Mouse (Mus musculus) G1E (cell line): ENCODE measurements around the gene Rae1. TPM values are rescaled to one million over a fixed set of nuclear protein-coding genes. Genes with fewer than 3 reads are reported as not detected.

Experiments used
- ATAC-seq: 2 replicates; pipeline ENCODE4 v1.8.0; 2016; ENCODE audit warnings: mild to moderate bottlenecking; ENCODE audit not compliant: insufficient number of reproducible peaks, poor library complexity, low FRiP score, severe bottlenecking; ENCODE audit errors: extremely low read depth
- DNase-seq: peaks from one replicate; pipeline ENCODE4 v3.0.0; 2012; ENCODE audit warnings: low spot score
- H3K27me3 ChIP-seq: 2 replicates; pipeline ENCODE4 v1.6.1; 2012; ENCODE audit warnings: mild to moderate bottlenecking, low read length, inconsistent platforms; ENCODE audit not compliant: insufficient read depth
- H3K36me3 ChIP-seq: replicated peaks from 2 replicates; pipeline ENCODE3; 2012; ENCODE audit warnings: mild to moderate bottlenecking, inconsistent platforms
- H3K4me1 ChIP-seq: 2 replicates; pipeline ENCODE4 v1.6.1; 2012; ENCODE audit warnings: low read depth, low read length, inconsistent platforms, mixed read lengths; ENCODE audit not compliant: insufficient read depth
- H3K4me3 ChIP-seq: 2 replicates; pipeline ENCODE4 v1.5.1; 2012; ENCODE audit warnings: low read depth, mild to moderate bottlenecking, inconsistent platforms, low read length, moderate library complexity, mixed read lengths
- H3K9me3 ChIP-seq: replicated peaks from 2 replicates; pipeline ENCODE4 v1.6.1; 2012; ENCODE audit warnings: inconsistent platforms
- CTCF ChIP-seq: IDR thresholded peaks from 2 replicates; pipeline ENCODE4 v1.5.1; 2012; ENCODE audit warnings: low read depth, low read length, inconsistent platforms, mixed read lengths
- GATA1 ChIP-seq: IDR thresholded peaks from 2 replicates; pipeline ENCODE4 v1.6.1; 2012; ENCODE audit warnings: borderline replicate concordance, low read length, inconsistent platforms, mixed read lengths
- GATA2 ChIP-seq: IDR thresholded peaks from 2 replicates; pipeline ENCODE4 v1.6.1; 2012; ENCODE audit warnings: low read depth, low read length, inconsistent platforms, borderline replicate concordance
- POLR2AphosphoS5 ChIP-seq: IDR thresholded peaks from 2 replicates; pipeline ENCODE4 v1.6.1; 2012; ENCODE audit warnings: low read depth, low read length, inconsistent platforms; ENCODE audit not compliant: insufficient replicate concordance
- TAL1 ChIP-seq: conservative IDR thresholded peaks from 2 replicates; pipeline ENCODE4 v1.6.1; 2012; ENCODE audit warnings: low read depth, low read length, inconsistent platforms, mixed read lengths
- polyA plus RNA-seq: library from polyadenylated mRNA; stranded (reverse); fragments of >175 nt; gene quantifications from 2 replicates; pipeline ENCODE4 v1.2.3, GENCODE M21; 2012
- total RNA-seq, 2 experiments: library from RNA; stranded (forward) in 1 of 2; stranded (reverse) in 1 of 2; fragments of 200-1000 nt in 1 of 2; fragments of >200 nt in 1 of 2; fragmentation: Nextera tagmentation in 1 of 2; gene quantifications; 2 replicates each; pipeline ENCODE4 v1.2.3; 2014 to 2017

The Rae1 gene
- total and polyA plus RNA-seq, 3 experiments, result 60.2 to 165 (median 92.4) TPM

- no peaks in the 10 kb centered on the region for H3K36me3 ChIP-seq
- peaks cover 47% of the 10 kb centered on the region for H3K9me3 ChIP-seq
- DNase-seq (no peak), ATAC-seq (no peak)
- TF ChIP-seq CTCF, result no peak
- H3K4me1 ChIP-seq, result no peaks in the 10 kb centered on the region
- no peaks in the 10 kb centered on the region; the same call in 1 of the 2 replicates for H3K27me3 ChIP-seq
- H3K4me3 ChIP-seq, result no peak overlapping the region
Observed at GRCm38 (mm10) chr2:172960350-172960749, 39.6 kb upstream of the Rae1 start.

DNA sequence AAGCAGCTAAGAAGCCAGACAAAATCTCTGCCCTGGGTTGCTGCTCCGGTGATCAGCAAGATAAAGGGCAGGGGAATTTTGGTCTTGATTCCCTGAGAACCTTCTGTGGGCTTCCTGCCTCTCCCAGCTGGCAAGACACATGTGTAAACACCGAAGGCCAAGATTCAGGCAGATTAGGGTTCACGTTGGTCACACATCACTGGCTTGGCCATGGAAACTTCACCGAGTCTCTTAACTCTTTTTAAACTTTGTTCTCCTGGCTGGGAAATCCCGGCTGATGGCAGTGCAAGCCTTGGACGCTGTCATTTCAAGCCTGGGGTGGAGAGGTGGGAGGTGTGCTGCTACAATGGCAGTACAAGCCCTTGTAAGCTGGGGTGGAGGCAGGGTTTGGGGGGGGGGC is 38.7 kb upstream of the Rae1 start:
- no peak for DNase-seq
- no peaks in the 10 kb centered on the region; the same call in 1 of the 2 replicates for H3K27me3 ChIP-seq
- no peaks in the 10 kb centered on the region for H3K36me3 ChIP-seq
- no peak for TF ChIP-seq GATA2
- no peak for TF ChIP-seq TAL1
- TF ChIP-seq POLR2AphosphoS5, result no peak
- no peak for TF ChIP-seq GATA1
- TF ChIP-seq CTCF, result no peak
- H3K4me3 ChIP-seq, result no peak overlapping the region
- no peaks in the 10 kb centered on the region for H3K4me1 ChIP-seq
- H3K9me3 ChIP-seq, result peaks cover 47% of the 10 kb centered on the region
- no peak for ATAC-seq

DNA sequence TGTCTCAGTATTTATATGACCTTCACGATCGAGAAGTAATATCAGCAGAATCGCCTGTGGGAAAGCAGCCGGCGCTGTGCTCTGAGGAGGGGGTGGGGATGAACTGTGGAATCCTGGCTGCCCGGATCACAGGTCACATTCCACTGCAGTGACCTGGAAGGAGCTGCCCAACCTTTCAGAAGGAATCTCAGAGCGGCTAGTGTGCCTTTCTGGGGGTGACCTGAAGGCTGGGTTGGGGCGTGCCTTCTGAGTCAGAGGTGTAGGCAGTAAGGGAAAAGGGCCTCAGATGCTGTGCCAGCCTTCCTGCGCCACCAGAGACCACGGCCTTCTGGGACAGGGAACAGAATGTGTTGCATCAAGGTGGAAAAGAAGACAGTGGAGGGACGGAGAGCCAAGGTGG is 34.7 kb upstream of the Rae1 start:
- H3K4me1 ChIP-seq, result no peaks in the 10 kb centered on the region
- no peak for TF ChIP-seq POLR2AphosphoS5
- TF ChIP-seq TAL1, result no peak
- no peaks in the 10 kb centered on the region for H3K27me3 ChIP-seq
- peaks cover 42% of the 10 kb centered on the region for H3K9me3 ChIP-seq
- no peak for DNase-seq
- ATAC-seq, result no peak
- no peaks in the 10 kb centered on the region for H3K36me3 ChIP-seq
- H3K4me3 ChIP-seq, result no peak overlapping the region

GRCm38 (mm10) chr2:172966480-172966879 is 33.4 kb upstream of the Rae1 start:
- H3K4me1 ChIP-seq, result no peaks in the 10 kb centered on the region
- H3K36me3 ChIP-seq, result no peaks in the 10 kb centered on the region
- DNase-seq, result no peak
- H3K9me3 ChIP-seq, result peaks cover 31% of the 10 kb centered on the region
- TF ChIP-seq GATA1, result no peak
- no peak for TF ChIP-seq TAL1
- TF ChIP-seq POLR2AphosphoS5, result no peak
- TF ChIP-seq CTCF, result no peak
- TF ChIP-seq GATA2, result no peak
- no peak for ATAC-seq
- H3K27me3 ChIP-seq, result no peaks in the 10 kb centered on the region
- no peak overlapping the region for H3K4me3 ChIP-seq

GRCm38 (mm10) chr2:172971865-172972264 is 28.1 kb upstream of the Rae1 start:
- no peaks in the 10 kb centered on the region for H3K36me3 ChIP-seq
- H3K4me1 ChIP-seq, result no peaks in the 10 kb centered on the region
- TF ChIP-seq TAL1 (no peak), POLR2AphosphoS5 (no peak), GATA2 (no peak), CTCF (no peak), GATA1 (no peak)
- DNase-seq (no peak), ATAC-seq (no peak)
- no peak overlapping the region for H3K4me3 ChIP-seq
- no peaks in the 10 kb centered on the region for H3K27me3 ChIP-seq
- H3K9me3 ChIP-seq, result peaks cover 13% of the 10 kb centered on the region

- Histone ChIP-seq H3K36me3 (no peaks in the 10 kb centered on the region), H3K4me3 (no peak overlapping the region), H3K9me3 (peaks cover 15% of the 10 kb centered on the region), H3K4me1 (no peaks in the 10 kb centered on the region), H3K27me3 (no peaks in the 10 kb centered on the region)
- ATAC-seq, result no peak
- no peak for TF ChIP-seq TAL1
- TF ChIP-seq GATA1, result no peak
- TF ChIP-seq GATA2, result no peak
- TF ChIP-seq CTCF, result no peak
- TF ChIP-seq POLR2AphosphoS5, result no peak
- DNase-seq, result no peak
Observed at GRCm38 (mm10) chr2:172973806-172974565, 25.9 kb upstream of the Rae1 start.

DNA sequence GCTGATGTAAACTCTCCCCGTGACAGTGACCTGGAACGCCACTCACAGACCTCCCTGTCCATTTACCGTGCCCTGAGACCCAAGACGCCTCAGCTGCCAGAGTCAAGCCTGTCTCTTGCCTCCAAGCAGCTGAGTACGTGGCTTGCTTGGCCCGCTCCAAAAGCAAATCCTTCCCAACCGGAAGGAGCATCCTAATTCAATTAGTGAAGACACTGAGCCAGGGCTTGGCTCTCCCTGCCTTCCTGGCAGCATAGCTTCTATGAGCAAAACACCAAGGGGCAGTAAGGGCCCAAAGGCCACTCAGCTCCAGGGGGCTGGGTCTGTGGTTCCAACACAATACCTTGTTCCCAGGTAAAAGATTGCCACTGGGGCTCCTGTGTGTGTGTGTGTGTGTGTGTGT is 25.2 kb upstream of the Rae1 start:
- Histone ChIP-seq H3K4me1 (no peaks in the 10 kb centered on the region), H3K27me3 (no peaks in the 10 kb centered on the region), H3K4me3 (no peak overlapping the region), H3K9me3 (peaks cover 11% of the 10 kb centered on the region), H3K36me3 (no peaks in the 10 kb centered on the region)
- ATAC-seq, result no peak
- no peak for TF ChIP-seq TAL1
- no peak for TF ChIP-seq CTCF
- no peak for TF ChIP-seq GATA1
- no peak for TF ChIP-seq GATA2
- TF ChIP-seq POLR2AphosphoS5, result no peak
- no peak for DNase-seq
